Mouse (Mus musculus) bone marrow macrophage, adult 2 months (primary cell): Measurements from ENCODE around the gene Nt5m. TPM values are rescaled to one million over a fixed set of nuclear protein-coding genes. Genes with fewer than 3 reads are reported as not detected.

ENCODE experiments used
- H3K27ac ChIP-seq: 2 replicates; pipeline ENCODE4 v1.5.1; 2012; ENCODE audit warnings: low read depth, low read length; ENCODE audit not compliant: insufficient read depth
- H3K4me1 ChIP-seq: 2 replicates; pipeline ENCODE4 v1.6.1; 2012; ENCODE audit warnings: low read length; ENCODE audit not compliant: control insufficient read depth, insufficient read depth
- H3K4me3 ChIP-seq: 2 replicates; pipeline ENCODE4 v1.5.1; 2012; ENCODE audit warnings: mild to moderate bottlenecking, low read length, moderate library complexity; ENCODE audit not compliant: insufficient read depth
- CTCF ChIP-seq: IDR thresholded peaks from 2 replicates; pipeline ENCODE4 v1.5.1; 2012; ENCODE audit warnings: low read depth, mild to moderate bottlenecking, low read length, moderate library complexity
- POLR2A ChIP-seq: IDR thresholded peaks from 2 replicates; pipeline ENCODE4 v1.6.1; 2012; ENCODE audit warnings: mild to moderate bottlenecking, low read depth, low read length, borderline replicate concordance
- polyA plus RNA-seq: library from polyadenylated mRNA; stranded (reverse); fragments of >200 nt; gene quantifications from 2 replicates; pipeline ENCODE4 v1.2.4, GENCODE M21; 2012; ENCODE audit not compliant: missing spikeins, insufficient read depth, insufficient read length

The Nt5m gene
- polyA plus RNA-seq, 1 experiment, result 14.7 TPM

DNA sequence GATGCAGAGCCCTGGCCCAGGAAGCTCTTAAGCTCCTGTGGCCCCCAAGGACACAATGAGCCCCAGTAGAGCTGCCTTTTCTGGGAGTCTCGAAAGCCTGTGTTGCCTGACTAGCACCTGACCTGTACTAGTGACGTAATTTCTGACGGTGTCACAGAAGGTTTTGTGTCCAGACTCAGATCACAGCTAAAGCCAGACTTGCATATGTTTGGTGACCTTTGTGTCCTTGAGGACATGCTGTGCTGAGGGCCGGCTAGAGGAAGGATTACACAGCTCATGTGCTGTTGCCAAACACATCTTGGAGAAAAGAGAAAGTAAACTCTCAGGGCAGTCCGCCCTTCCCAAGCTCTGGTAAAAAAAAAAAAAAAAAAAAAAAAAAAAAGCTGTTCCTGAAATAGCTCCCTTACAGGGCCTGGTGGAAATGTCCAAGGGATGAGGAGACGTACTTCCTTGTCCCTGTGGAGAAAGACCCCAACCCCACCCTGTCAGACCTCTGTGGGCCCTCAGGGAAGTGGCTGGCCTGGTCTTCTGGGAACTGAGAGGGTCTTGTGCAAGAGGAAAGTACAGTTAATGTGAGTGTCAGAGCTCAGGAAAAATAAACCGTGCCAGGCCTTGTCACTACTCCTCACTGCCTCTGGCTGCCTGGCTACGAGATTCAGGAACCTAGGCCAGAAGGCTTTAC is 62.9 kb downstream of the Nt5m start:
- Histone ChIP-seq H3K4me3 (no peak overlapping the region), H3K4me1 (peaks cover 23% of the 10 kb centered on the region), H3K27ac (peak overlapping the region; percentile 61)
- TF ChIP-seq POLR2A (no peak), CTCF (no peak)

DNA sequence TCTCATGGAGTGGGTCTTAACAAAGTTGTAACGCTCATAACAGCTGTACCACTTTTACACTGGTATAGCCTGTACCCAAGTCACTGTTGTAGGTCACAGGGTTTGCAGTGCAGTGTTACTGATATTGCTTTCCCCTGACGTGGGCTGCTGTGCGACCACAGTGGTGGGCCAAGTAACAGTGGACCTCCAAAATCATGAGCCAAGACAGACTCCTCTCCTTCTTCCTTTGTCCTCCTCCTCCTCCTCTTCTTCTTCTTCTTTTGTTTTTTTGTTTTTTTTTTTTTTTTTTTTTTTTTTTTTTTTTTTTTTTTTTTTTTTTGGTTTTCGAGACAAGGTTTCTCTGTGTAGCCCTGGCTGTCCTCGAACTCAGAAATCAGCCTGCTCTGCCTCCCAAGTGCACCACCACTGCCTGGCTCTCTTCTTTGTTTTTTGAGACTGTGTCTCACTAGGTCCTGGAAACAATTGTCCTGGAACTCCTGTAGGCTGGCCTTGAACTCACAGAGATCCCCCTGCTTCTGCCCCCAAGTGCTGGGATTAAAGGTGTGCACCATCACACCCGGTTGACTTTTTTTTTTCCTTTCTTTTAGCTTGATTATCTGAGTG is 67.4 kb downstream of the Nt5m start:
- TF ChIP-seq POLR2A, result no peak
- no peak for TF ChIP-seq CTCF
- Histone ChIP-seq H3K4me1 (peaks cover 11% of the 10 kb centered on the region), H3K27ac (no peak overlapping the region), H3K4me3 (no peak overlapping the region)

DNA sequence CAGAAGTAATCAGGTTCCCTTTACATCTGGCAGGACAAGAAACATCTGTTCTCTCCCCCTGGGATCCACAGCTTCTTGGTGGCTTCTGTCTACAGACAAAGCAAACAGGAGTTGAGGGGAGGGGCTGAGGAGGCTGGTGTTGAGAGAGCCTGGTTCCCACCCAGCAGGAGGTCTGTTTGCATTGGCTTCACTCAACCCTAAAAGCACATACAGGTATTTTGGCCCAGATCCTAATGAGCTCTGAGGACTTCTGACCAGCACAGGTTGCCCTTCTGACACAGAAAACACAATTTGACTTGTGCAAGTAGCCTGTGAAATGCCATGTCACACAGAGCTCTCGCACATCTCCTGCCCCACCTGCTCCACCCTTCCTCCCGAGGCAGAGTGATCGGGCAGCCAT is 69.2 kb downstream of the Nt5m start:
- Histone ChIP-seq H3K4me1 (no peaks in the 10 kb centered on the region; the same call in 1 of the 2 replicates), H3K27ac (no peak overlapping the region), H3K4me3 (no peak overlapping the region)
- TF ChIP-seq POLR2A, result no peak
- no peak for TF ChIP-seq CTCF

DNA sequence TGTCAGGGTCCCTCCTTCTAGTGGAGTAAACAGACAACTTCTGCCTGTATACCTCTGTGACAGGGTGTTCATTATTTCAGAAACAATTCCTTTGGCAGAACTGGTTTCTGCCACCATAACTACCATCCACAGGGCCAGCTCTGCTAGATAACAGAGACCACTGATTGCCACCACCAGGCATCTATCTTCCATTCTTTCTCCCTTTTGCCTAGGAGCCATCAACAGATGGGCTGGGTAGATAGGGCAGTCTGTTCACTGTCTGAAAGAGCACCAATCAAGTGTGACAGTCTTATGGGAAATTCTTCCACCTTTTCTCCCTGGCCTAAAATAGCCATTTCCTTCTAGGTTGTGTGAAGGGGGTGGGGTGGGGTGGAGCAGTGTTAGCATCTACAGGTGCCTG is 71.3 kb downstream of the Nt5m start:
- TF ChIP-seq POLR2A (no peak), CTCF (no peak)
- H3K27ac ChIP-seq, result no peak overlapping the region
- H3K4me1 ChIP-seq, result no peaks in the 10 kb centered on the region; the same call in 1 of the 2 replicates
- no peak overlapping the region for H3K4me3 ChIP-seq

DNA sequence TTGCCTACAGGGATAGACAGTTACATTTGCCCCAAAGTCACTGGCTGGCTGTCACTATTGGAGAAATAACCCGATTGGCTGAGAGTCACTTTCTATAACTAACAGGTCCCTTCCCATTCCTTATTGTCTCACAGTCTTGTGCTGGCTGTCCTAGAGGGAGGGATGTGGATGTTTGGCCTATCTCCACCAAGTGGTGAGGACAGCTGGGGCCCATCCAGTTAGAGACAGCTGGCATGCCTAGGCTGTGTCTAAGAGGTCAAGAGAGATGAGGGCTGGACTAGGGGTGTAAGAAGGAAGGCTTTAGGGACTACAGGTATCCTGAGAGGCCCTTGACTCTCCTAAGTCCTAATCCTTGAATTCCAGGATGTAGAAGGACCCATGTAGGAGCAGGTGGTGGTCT is 72.3 kb downstream of the Nt5m start:
- H3K27ac ChIP-seq, result no peak overlapping the region
- TF ChIP-seq POLR2A, result no peak
- no peak overlapping the region for H3K4me3 ChIP-seq
- H3K4me1 ChIP-seq, result no peaks in the 10 kb centered on the region; the same call in 1 of the 2 replicates

DNA sequence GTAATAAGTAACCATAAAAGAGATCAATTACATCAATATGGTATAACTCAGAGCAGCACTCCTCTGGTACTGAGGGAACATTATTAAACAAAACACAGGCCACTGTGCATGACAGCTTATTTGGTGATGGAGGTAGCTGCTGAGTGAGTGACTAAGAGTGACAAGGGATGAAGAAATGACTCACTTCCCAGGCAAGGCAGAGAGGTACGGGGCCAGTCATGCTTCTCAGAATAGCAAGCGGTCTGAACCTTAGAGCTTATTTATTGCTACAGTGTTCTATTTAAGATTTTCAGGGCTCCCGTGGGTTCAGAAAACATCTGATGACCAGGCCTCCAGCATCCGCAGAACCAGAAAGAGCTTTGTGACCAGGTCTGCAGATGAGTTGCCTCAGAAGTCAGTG is 74.5 kb downstream of the Nt5m start:
- Histone ChIP-seq H3K4me1 (no peaks in the 10 kb centered on the region), H3K4me3 (no peak overlapping the region)
- TF ChIP-seq POLR2A, result no peak
- no peak for TF ChIP-seq CTCF

DNA sequence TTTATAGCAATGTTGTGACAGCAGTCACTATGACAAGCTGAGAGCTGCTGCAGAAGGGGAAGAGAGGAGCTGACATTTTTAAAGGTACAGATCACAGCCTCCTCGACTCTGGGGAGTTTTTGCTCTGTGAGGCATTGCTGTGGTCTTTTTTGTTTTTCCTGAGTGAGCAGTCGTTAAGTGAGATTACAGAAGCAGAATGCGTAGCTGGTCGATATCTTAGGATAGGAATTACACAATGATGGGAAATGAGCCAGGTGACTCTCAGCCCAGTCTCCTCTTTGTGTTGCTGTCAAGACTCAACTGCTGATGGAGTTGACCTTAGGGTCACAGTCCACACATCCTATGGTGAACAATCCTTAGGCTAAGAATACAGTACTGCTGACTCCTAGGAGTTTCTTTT is 78.8 kb downstream of the Nt5m start:
- no peak overlapping the region for H3K27ac ChIP-seq
- TF ChIP-seq CTCF (no peak), POLR2A (no peak)
- H3K4me1 ChIP-seq, result no peaks in the 10 kb centered on the region
- H3K4me3 ChIP-seq, result no peak overlapping the region

More for the DNA sequence above, 74.5 kb downstream of the Nt5m start:
- H3K27ac ChIP-seq, result no peak overlapping the region

DNA sequence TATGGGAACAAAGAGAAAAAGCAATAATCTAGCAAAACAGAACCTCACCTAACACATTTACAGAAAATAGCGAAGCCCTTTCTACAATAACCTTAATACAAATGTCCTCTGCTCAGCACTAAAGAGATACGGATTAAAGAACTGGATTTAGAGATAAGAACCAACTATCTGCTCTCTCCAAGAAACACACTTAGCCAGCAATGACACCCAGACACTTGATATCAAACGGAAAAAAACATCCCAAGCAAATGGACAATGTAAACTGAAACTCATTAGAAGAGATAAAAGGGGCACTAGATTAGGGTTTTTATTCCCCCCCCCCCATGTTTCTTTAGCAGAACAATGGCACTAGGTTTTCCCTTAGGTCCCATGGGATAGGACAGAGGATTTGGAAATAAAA is 80.2 kb downstream of the Nt5m start:
- no peaks in the 10 kb centered on the region for H3K4me1 ChIP-seq
- no peak overlapping the region for H3K4me3 ChIP-seq
- H3K27ac ChIP-seq, result no peak overlapping the region
- TF ChIP-seq POLR2A (no peak), CTCF (no peak)

DNA sequence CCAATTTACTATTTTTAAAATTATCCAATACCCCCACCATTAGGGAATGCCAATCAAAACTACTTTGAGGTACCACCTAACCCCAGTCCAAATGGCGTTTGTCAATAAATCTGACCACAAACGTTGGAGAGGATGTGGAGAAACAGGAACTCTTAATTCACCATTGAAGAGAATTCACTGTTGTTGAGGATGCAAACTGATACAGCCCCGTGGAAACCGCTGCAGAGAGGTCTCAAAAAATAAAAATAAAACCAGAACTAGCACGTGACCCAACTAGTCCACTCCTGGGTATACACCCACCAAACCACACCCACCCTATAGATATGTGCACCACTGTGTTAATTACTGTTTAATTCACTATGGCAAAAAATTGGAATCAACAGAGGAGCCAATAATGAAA is 81.1 kb downstream of the Nt5m start:
- TF ChIP-seq POLR2A (no peak), CTCF (no peak)
- no peak overlapping the region for H3K4me3 ChIP-seq
- no peaks in the 10 kb centered on the region for H3K4me1 ChIP-seq
- no peak overlapping the region for H3K27ac ChIP-seq

DNA sequence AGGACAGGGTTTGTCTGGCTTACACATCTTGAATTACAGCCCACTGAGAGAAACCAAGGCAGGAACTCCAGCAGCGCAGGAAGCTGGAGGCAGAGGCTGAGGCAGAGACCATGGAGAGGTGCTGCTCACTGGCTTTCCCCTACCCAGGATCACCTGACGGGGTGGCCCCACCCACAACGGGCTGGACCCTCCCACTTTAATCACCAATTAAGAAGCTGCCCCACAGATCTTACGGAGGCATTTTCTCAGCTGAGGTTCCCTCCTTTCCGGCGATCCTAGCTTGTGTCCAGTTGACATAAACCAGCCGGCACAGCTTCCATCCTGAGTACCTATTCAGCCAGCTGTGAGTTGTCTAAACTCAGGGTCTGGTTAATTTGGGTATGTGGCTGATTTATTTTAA is 82.0 kb downstream of the Nt5m start:
- TF ChIP-seq CTCF (no peak), POLR2A (no peak)
- no peak overlapping the region for H3K27ac ChIP-seq
- no peak overlapping the region for H3K4me3 ChIP-seq
- no peaks in the 10 kb centered on the region for H3K4me1 ChIP-seq

DNA sequence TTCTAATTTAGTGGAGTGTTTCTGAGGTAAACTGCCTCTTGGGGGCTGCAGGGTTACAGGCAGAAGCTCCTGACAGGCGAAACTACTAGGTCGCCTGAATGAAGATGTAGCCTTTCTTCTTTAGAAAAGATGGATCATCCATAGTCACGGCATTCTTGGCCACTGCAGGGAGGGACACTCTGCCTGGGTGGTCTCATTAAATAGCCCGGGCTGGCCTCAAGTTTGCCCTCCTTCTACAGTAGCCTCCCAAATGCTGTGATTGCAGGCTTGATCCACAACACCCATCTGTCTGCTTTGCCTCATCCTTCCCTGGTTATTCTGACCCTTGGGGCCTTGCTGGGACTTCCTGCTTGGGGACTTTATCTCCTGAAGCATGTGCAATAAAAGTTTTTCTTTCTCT is 90.8 kb downstream of the Nt5m start:
- Histone ChIP-seq H3K27ac (no peak overlapping the region), H3K4me3 (no peak overlapping the region), H3K4me1 (no peaks in the 10 kb centered on the region)
- TF ChIP-seq POLR2A, result no peak
- no peak for TF ChIP-seq CTCF

Other genes starting within 250 kb of the Nt5m start
- gene Olfr223, start 246.2 kb upstream of the Nt5m start, polyA plus RNA-seq, result not detected in 2 replicates
- 52.4 and 55.9 TPM in 2 replicates for gene Mprip, start 178.1 kb upstream of the Nt5m start, polyA plus RNA-seq
- not detected in 2 replicates for gene Pld6, start 51.8 kb upstream of the Nt5m start, polyA plus RNA-seq
- gene Flcn, start 29.4 kb upstream of the Nt5m start, polyA plus RNA-seq, result 71.7 and 76.6 TPM in 2 replicates
- 43.1 and 44.0 TPM in 2 replicates for gene Cops3, start 391 bp downstream of the Nt5m start, polyA plus RNA-seq
- 15.9 and 18.4 TPM in 2 replicates for gene Med9, start 108.8 kb downstream of the Nt5m start, polyA plus RNA-seq
- not detected in 2 replicates for gene Rasd1, start 125.5 kb downstream of the Nt5m start, polyA plus RNA-seq
- 1.4 and 4.6 TPM in 2 replicates for gene Pemt, start 207.0 kb downstream of the Nt5m start, polyA plus RNA-seq